Mouse (Mus musculus) forebrain, postnatal 0 days (tissue): ENCODE results near the gene Lmx1a. TPM values are rescaled to one million over a fixed set of nuclear protein-coding genes. Genes with fewer than 3 reads are reported as not detected.

Experiments used
- ATAC-seq: fragments of 200-750 bp; cut with Nextera tagmentation; 2 replicates; pipeline ENCODE4 v1.8.0; 2017; ENCODE audit warnings: mild to moderate bottlenecking, moderate library complexity
- DNase-seq: peaks from one replicate; pipeline ENCODE4 v3.0.0-alpha.2; 2015
- H3K27ac ChIP-seq: fragments of 300-500 bp; sonication (generic); 2 replicates; pipeline ENCODE4 v1.5.1; 2014; ENCODE audit warnings: low read depth, mild to moderate bottlenecking, antibody characterized with exemption, low read length, moderate library complexity, mixed read lengths
- H3K27me3 ChIP-seq: fragments of 300-500 bp; sonication (generic); 2 replicates; pipeline ENCODE4 v1.6.1; 2014; ENCODE audit warnings: mild to moderate bottlenecking, low read length, mixed read lengths; ENCODE audit not compliant: insufficient read depth
- H3K36me3 ChIP-seq: fragments of 300-500 bp; sonication (generic); 2 replicates; pipeline ENCODE4 v1.6.1; 2014; ENCODE audit warnings: mild to moderate bottlenecking, moderate library complexity; ENCODE audit not compliant: insufficient read depth
- H3K4me1 ChIP-seq: fragments of 300-500 bp; sonication (generic); 2 replicates; pipeline ENCODE4 v1.6.1; 2014; ENCODE audit warnings: antibody characterized with exemption; ENCODE audit not compliant: insufficient read depth
- H3K4me2 ChIP-seq: fragments of 300-500 bp; sonication (generic); 2 replicates; pipeline ENCODE4 v1.6.1; 2014; ENCODE audit warnings: low read depth, mild to moderate bottlenecking, moderate library complexity
- H3K4me3 ChIP-seq: fragments of 300-500 bp; sonication (generic); 2 replicates; pipeline ENCODE4 v1.5.1; 2014; ENCODE audit warnings: low read depth, low read length, mixed read lengths
- H3K9ac ChIP-seq: fragments of 300-500 bp; sonication (generic); 2 replicates; pipeline ENCODE4 v1.6.1; 2014; ENCODE audit warnings: mild to moderate bottlenecking
- H3K9me3 ChIP-seq: fragments of 300-500 bp; sonication (generic); 2 replicates; pipeline ENCODE4 v1.6.1; 2016; ENCODE audit warnings: low read length
- CTCF ChIP-seq: sonication (generic); IDR thresholded peaks from 2 replicates; pipeline ENCODE4 v1.5.1; 2016; ENCODE audit warnings: antibody characterized with exemption, control low read depth, low read depth
- WGBS: fragments of 180-500 bp; shearing (Covaris S2); extraction: QIAGEN DNeasy Blood & Tissue Kit; methylation state at CpG from one replicate; pipeline ENCODE4 v1.1.7; 2014; 5-methylcytosine and 5-hydroxymethylcytosine counted together
- polyA plus RNA-seq: library from polyadenylated mRNA; unstranded; fragments of >200 nt; fragmentation: Nextera tagmentation; extraction: Ambion mirVana; gene quantifications from 2 replicates; pipeline ENCODE4 v1.2.1, GENCODE M21; 2015
- total RNA-seq: library from RNA; depleted of rRNA; stranded (reverse); fragments of >200 nt; gene quantifications from 2 replicates; pipeline ENCODE4 v1.2.3, GENCODE M21; 2014

Lmx1a gene
- total and polyA plus RNA-seq, 2 experiments from 2014 or later: 1.5 to 5.2 TPM

- 8% methylated on average over 10 of the region's 10 CpGs for WGBS
- Histone ChIP-seq H3K9me3 (no peaks in the 10 kb centered on the region), H3K4me3 (peak overlapping the region; percentile 49), H3K27me3 (no peaks in the 10 kb centered on the region), H3K4me2 (peak overlapping the region; percentile 83), H3K36me3 (no peaks in the 10 kb centered on the region), H3K4me1 (peaks cover 9% of the 10 kb centered on the region; the same call in 1 of the 2 replicates), H3K9ac (peak overlapping the region; percentile 74), H3K27ac (peak overlapping the region; percentile 87)
- no peak for ATAC-seq
- DNase-seq: peak; percentile 44
- no peak for TF ChIP-seq CTCF
Observed at GRCm38 (mm10) chr1:167803351-167803981, 114.4 kb downstream of the Lmx1a start.

- WGBS: 51% methylated on average over 7 of the region's 7 CpGs
- no peaks in the 10 kb centered on the region for H3K36me3 ChIP-seq
- no peak for TF ChIP-seq CTCF
Observed at GRCm38 (mm10) chr1:167804836-167805235, 115.8 kb downstream of the Lmx1a start.

GRCm38 (mm10) chr1:167811141-167811540 is 122.1 kb downstream of the Lmx1a start:
- Histone ChIP-seq H3K36me3 (no peaks in the 10 kb centered on the region), H3K4me3 (no peak overlapping the region), H3K4me1 (no peaks in the 10 kb centered on the region), H3K9me3 (no peaks in the 10 kb centered on the region), H3K27me3 (no peaks in the 10 kb centered on the region), H3K9ac (no peak overlapping the region), H3K27ac (no peak overlapping the region), H3K4me2 (no peak overlapping the region)
- no peak for DNase-seq
- 86% methylated on average over 4 of the region's 4 CpGs for WGBS
- no peak for TF ChIP-seq CTCF
- no peak for ATAC-seq

More at GRCm38 (mm10) chr1:167804836-167805235, 115.8 kb downstream of the Lmx1a start:
- DNase-seq (no peak), ATAC-seq (no peak)
- H3K9me3 ChIP-seq: no peaks in the 10 kb centered on the region
- H3K27me3 ChIP-seq: no peaks in the 10 kb centered on the region
- no peak overlapping the region for H3K4me2 ChIP-seq
- H3K4me1 ChIP-seq: peaks cover 9% of the 10 kb centered on the region; the same call in 1 of the 2 replicates
- H3K27ac ChIP-seq: no peak overlapping the region
- no peak overlapping the region for H3K4me3 ChIP-seq
- H3K9ac ChIP-seq: no peak overlapping the region

GRCm38 (mm10) chr1:167815166-167815565 is 126.1 kb downstream of the Lmx1a start:
- no peak for ATAC-seq

GRCm38 (mm10) chr1:167817028-167817427 is 128.0 kb downstream of the Lmx1a start:
- Histone ChIP-seq H3K9me3 (no peaks in the 10 kb centered on the region), H3K4me2 (no peak overlapping the region), H3K4me3 (no peak overlapping the region), H3K9ac (no peak overlapping the region), H3K27ac (no peak overlapping the region), H3K36me3 (no peaks in the 10 kb centered on the region), H3K27me3 (no peaks in the 10 kb centered on the region), H3K4me1 (no peaks in the 10 kb centered on the region)
- no peak for ATAC-seq
- 16% methylated on average over 6 of the region's 6 CpGs for WGBS
- TF ChIP-seq CTCF: no peak
- DNase-seq: peak; percentile 27

More at GRCm38 (mm10) chr1:167815166-167815565, 126.1 kb downstream of the Lmx1a start:
- DNase-seq: no peak
- Histone ChIP-seq H3K27ac (no peak overlapping the region), H3K36me3 (no peaks in the 10 kb centered on the region), H3K9me3 (no peaks in the 10 kb centered on the region), H3K4me1 (no peaks in the 10 kb centered on the region), H3K4me3 (no peak overlapping the region), H3K27me3 (no peaks in the 10 kb centered on the region), H3K9ac (no peak overlapping the region), H3K4me2 (no peak overlapping the region)
- WGBS: 84% methylated on average over 4 of the region's 4 CpGs
- no peak for TF ChIP-seq CTCF

- no peak for ATAC-seq
Observed at GRCm38 (mm10) chr1:167817616-167818015, 128.6 kb downstream of the Lmx1a start.

GRCm38 (mm10) chr1:167820031-167820430 is 131.0 kb downstream of the Lmx1a start:
- Histone ChIP-seq H3K4me1 (no peaks in the 10 kb centered on the region), H3K9ac (no peak overlapping the region), H3K27ac (no peak overlapping the region), H3K9me3 (no peaks in the 10 kb centered on the region), H3K4me2 (no peak overlapping the region), H3K4me3 (no peak overlapping the region), H3K27me3 (no peaks in the 10 kb centered on the region), H3K36me3 (no peaks in the 10 kb centered on the region)
- WGBS: 91% methylated on average over 6 of the region's 6 CpGs
- TF ChIP-seq CTCF: no peak
- ATAC-seq (no peak), DNase-seq (no peak)

More at GRCm38 (mm10) chr1:167817616-167818015, 128.6 kb downstream of the Lmx1a start:
- no peaks in the 10 kb centered on the region for H3K9me3 ChIP-seq
- no peaks in the 10 kb centered on the region for H3K4me1 ChIP-seq
- no peaks in the 10 kb centered on the region for H3K27me3 ChIP-seq
- DNase-seq: no peak
- no peak overlapping the region for H3K27ac ChIP-seq
- TF ChIP-seq CTCF: no peak
- WGBS: 8% methylated on average over 1 of the region's 1 CpGs
- H3K4me2 ChIP-seq: no peak overlapping the region
- no peak overlapping the region for H3K4me3 ChIP-seq
- H3K9ac ChIP-seq: no peak overlapping the region
- H3K36me3 ChIP-seq: no peaks in the 10 kb centered on the region
